Mouse (Mus musculus) bone marrow macrophage, adult 2 months (primary cell): Measurements from ENCODE around the gene Atp6v0d1. TPM values are rescaled to one million over a fixed set of nuclear protein-coding genes. Genes with fewer than 3 reads are reported as not detected.
A peak's percentile ranks its signal among the peaks of the same experiment; 100 is the strongest.

Source experiments
- H3K27ac ChIP-seq: 2 replicates; pipeline ENCODE4 v1.5.1; 2012; ENCODE audit warnings: low read depth, low read length; ENCODE audit not compliant: insufficient read depth
- H3K4me1 ChIP-seq: 2 replicates; pipeline ENCODE4 v1.6.1; 2012; ENCODE audit warnings: low read length; ENCODE audit not compliant: control insufficient read depth, insufficient read depth
- H3K4me3 ChIP-seq: 2 replicates; pipeline ENCODE4 v1.5.1; 2012; ENCODE audit warnings: mild to moderate bottlenecking, low read length, moderate library complexity; ENCODE audit not compliant: insufficient read depth
- CTCF ChIP-seq: IDR thresholded peaks from 2 replicates; pipeline ENCODE4 v1.5.1; 2012; ENCODE audit warnings: low read depth, mild to moderate bottlenecking, low read length, moderate library complexity
- POLR2A ChIP-seq: IDR thresholded peaks from 2 replicates; pipeline ENCODE4 v1.6.1; 2012; ENCODE audit warnings: mild to moderate bottlenecking, low read depth, low read length, borderline replicate concordance
- polyA plus RNA-seq: library from polyadenylated mRNA; stranded (reverse); fragments of >200 nt; gene quantifications from 2 replicates; pipeline ENCODE4 v1.2.4, GENCODE M21; 2012; ENCODE audit not compliant: missing spikeins, insufficient read depth, insufficient read length

The Atp6v0d1 gene
- polyA plus RNA-seq, 1 experiment = 186 TPM

DNA sequence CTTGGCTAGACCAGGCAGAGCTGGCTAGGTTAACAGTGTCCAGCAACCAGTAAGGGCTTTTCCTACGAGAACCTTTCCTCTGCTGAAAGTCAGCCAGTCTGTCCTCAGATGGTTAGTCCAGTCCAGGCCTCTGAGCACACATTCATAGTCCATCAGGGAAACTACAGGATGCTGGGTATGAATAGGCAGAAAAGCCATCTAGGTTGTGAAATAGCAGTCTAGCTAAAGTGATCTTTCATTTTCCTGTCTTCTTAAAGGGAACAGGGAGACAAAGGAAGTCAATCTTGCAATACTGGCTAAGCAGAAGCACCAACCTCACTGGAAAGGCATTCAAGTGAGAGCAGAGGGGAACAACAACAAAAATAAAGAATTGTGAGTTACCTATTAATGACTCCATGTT is 13.0 kb downstream of the Atp6v0d1 start:
- TF ChIP-seq POLR2A = no peak
- no peak for TF ChIP-seq CTCF
- Histone ChIP-seq H3K4me3 (no peak overlapping the region), H3K27ac (peak overlapping the region; percentile 10; the same call in 1 of the 2 replicates), H3K4me1 (peaks cover 36% of the 10 kb centered on the region)

DNA sequence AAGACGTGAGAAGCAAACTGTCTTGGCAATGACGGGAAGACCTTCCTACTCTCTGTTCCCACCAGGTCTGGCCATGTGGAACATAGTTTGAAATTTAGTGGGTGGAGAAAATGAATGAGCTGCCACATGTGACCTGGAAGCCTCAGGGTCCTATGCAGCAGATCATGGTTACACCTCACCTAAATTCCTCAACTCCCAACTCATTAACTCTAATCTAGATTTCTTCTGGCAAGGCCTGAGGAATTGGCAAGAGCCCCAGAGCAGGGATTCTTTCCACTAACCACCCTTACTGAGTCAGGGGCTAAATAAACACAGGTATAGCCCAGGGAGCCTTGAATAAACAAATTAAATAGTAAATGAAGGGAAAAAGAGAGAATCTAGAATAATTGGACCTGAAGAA is 13.8 kb downstream of the Atp6v0d1 start:
- TF ChIP-seq CTCF = no peak
- no peak for TF ChIP-seq POLR2A
- no peak overlapping the region for H3K27ac ChIP-seq
- no peak overlapping the region for H3K4me3 ChIP-seq
- peaks cover 42% of the 10 kb centered on the region for H3K4me1 ChIP-seq

DNA sequence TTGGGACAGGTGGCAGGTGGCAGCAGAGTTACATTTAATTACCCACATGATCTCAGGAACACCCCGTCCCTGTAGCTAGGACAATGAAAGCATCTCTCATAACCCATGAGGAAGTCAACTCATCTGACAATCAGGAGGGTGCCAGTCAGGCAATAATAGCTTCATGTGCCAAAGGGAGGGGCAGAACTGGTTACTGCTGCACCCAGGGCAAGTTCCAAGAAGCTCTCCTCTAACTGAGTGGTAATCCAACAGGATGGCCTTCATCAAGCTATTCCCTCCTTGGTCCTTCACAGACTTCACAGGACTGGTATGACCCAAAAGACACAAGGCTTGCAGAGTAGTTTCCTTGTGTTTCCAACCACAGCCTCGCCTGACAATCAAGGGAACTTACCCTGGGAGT is 15.8 kb downstream of the Atp6v0d1 start:
- no peak for TF ChIP-seq POLR2A
- no peak for TF ChIP-seq CTCF
- Histone ChIP-seq H3K4me3 (no peak overlapping the region), H3K4me1 (peaks cover 61% of the 10 kb centered on the region), H3K27ac (0 out of 2 replicates have a peak overlapping the region, but pooled peaks have one; percentile 2)

DNA sequence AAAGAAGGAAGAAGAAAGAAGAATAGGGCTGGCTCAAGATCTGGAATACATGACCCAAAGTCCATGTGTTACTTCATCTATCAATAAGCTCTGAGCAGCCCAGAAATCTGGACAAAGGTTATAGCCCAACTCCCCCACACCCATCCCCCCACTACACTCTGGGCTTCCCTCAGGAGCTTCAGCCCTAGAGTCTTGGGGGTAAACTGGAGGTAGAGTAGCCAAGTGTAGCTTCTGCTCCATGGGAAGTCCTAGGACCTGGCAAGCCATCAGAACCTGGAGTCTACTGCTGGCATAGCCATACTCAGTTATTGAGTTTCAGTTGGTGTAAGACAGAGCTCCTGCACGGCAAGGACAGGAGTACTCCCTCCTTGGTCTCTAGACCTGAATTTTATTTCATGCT is 16.3 kb downstream of the Atp6v0d1 start:
- H3K4me1 ChIP-seq = peaks cover 67% of the 10 kb centered on the region
- H3K27ac ChIP-seq = no peak overlapping the region
- H3K4me3 ChIP-seq = no peak overlapping the region
- TF ChIP-seq POLR2A (no peak), CTCF (no peak)

DNA sequence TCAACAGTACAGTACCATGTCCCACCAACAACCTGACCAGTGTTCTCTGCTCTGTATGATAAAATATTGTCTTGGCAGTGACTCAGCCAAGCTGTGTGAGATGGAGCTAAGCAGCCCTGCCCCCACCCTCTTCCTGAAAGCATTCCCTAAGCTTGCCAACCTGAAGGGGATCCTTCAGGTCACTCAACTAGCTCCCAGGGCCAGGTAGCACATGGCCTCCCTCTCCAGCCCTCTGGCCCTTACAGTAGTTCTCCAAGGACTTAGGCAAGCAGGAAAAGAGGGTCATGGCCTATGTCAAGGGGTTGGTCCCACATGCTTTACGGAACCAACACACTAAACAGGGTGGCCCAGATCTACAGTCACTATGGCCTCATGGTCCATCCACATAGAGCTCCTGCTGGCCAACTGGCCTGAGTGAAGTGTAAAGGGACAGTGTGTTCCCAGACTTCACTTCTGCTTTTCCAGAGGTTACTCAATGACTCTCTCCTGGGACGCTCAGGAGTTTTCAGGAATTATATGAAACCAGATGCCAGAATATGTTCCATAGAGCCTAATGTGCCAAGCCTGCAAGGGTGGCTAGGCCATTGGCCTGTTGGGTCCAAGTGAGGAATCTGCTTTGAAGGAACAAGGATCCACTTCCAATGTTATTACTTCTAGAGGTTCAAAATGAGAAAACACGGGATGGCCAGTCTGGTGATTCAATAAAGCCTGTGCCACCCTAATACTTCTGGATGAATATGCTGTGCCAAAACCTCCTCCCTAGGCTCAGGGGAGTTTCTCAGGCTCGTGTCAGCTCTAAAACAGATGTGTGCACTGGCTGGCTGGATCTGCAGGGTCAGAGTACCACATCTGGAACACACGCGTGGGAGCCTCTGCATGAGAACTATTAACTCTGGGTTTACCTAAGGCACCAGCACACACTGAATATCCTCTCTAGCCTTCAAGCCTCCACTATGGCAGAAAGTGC is 19.2 kb downstream of the Atp6v0d1 start:
- Histone ChIP-seq H3K4me1 (peaks cover 65% of the 10 kb centered on the region), H3K27ac (no peak overlapping the region), H3K4me3 (no peak overlapping the region)
- TF ChIP-seq CTCF = no peak
- no peak for TF ChIP-seq POLR2A

DNA sequence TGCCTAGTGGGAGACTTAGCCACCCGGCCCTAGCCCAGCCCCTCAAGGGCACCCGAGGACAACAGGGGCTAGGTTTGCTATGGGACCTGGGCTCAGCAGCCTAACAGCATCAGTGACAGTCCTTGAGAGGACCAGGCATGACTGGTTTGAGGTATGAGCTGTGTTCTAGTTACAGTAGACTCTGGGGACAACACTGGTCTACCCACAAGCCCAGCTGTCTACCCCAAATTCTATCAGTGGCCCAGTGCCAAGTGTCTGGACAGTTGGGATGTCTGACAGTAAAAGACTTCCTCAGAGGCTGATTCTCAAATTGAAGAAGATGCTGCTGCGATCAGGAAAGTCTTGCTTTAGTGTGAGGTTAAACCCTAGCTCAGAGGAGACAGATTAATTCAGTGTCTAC is 20.6 kb downstream of the Atp6v0d1 start:
- Histone ChIP-seq H3K27ac (no peak overlapping the region), H3K4me3 (no peak overlapping the region), H3K4me1 (peaks cover 55% of the 10 kb centered on the region)
- TF ChIP-seq CTCF = no peak
- no peak for TF ChIP-seq POLR2A

DNA sequence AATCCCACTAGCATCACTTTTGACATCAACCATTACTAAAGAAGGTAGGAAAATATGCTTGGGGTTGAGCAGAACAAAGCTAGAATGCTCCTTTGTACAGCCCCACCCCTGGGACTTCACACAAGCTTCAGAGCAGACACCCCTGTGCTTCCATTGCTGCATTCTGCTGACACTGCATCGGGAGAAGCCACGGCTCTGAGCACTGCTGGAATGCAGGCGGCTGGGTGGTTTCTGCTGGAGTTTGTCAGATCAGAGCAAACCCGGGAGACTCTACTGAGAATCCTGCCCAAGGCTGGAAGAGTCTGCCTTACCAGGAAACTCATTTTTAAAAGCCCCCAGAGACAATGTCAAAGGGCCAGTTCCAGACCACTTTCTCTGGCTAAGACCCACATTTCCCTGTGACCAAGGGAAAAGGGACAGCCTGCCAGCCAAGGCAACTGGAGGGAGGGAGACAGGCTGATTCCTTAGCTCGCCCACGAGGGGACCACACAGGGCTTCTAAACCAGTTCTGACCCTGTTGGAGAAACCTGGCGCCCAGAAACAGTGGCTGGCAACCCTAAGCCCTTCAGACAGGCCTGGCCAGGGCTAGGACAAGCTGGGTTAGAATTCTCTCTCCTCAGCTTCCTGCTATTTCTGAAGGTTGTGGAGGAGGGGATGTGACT is 21.2 kb downstream of the Atp6v0d1 start:
- Histone ChIP-seq H3K27ac (no peak overlapping the region), H3K4me1 (peaks cover 49% of the 10 kb centered on the region), H3K4me3 (no peak overlapping the region)
- TF ChIP-seq POLR2A = no peak
- no peak for TF ChIP-seq CTCF

DNA sequence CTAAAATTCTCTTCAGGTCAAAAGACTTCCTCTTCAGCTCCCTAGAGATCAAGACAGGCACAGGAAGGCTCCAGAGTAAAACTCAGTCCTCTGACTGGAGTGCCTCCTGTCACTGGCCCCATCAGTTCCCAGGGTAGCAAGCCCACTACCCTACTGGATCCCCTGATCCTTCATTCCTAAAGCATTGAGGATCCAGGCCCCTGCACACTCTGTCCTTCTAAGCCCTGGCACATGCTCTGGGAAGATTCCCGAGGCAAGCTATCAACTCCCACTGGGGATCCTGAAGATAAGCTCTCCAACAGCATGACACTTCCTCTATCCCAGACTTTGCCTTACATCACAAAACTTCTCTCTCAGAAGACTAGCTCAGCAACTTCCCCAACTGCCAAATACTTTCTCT is 22.1 kb downstream of the Atp6v0d1 start:
- Histone ChIP-seq H3K4me3 (no peak overlapping the region), H3K27ac (no peak overlapping the region), H3K4me1 (peaks cover 46% of the 10 kb centered on the region)
- TF ChIP-seq POLR2A (no peak), CTCF (no peak)

DNA sequence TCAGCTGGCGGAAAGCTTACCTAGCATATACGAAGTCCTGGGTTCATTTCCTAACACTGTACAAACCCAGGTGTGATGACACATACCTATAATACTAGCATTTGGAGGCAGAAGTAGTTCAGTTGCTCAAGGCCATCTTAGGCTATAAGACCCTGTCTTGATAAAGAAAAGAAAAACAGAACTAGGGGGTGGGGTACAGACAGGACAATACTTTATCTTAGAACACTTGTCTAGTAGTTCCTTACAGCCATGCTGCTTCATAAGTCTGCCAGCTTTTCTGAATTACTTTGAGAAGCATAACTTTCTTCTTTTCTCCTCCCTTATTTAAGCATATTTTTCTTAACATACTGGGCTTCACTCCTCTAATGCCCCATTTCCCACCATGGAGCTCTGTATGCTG is 23.0 kb downstream of the Atp6v0d1 start:
- no peak overlapping the region for H3K27ac ChIP-seq
- H3K4me3 ChIP-seq = no peak overlapping the region
- no peak for TF ChIP-seq CTCF
- TF ChIP-seq POLR2A = no peak
- peaks cover 46% of the 10 kb centered on the region for H3K4me1 ChIP-seq
